Mouse (Mus musculus) CH12.LX (cell line): ENCODE measurements at regions not wholly inside any gene's neighbourhood (a gene's known extent, or its start where the extent isn't known, plus 50 kb on each side); places are given as distances from the start of the nearest gene placed in this dataset.

Source experiments
- DNase-seq: peaks from one replicate; pipeline ENCODE4 v3.0.0-alpha.2; 2013; ENCODE audit errors: extremely low read depth
- H3K27ac ChIP-seq: 2 replicates; pipeline ENCODE4 v1.5.1; 2012; ENCODE audit warnings: low read depth, mild to moderate bottlenecking, control low read depth, moderate library complexity; ENCODE audit not compliant: insufficient read depth
- H3K27me3 ChIP-seq: replicated peaks from 2 replicates; pipeline ENCODE3; 2012; ENCODE audit warnings: inconsistent platforms
- H3K36me3 ChIP-seq, 2 experiments: replicated peaks in 1 of 2; 2 replicates each; pipeline versions ENCODE3 to v1.6.1; 2012; ENCODE audit warnings: inconsistent platforms in 1 of 2, low read length in 1 of 2, mild to moderate bottlenecking in 1 of 2, mixed read lengths in 1 of 2, moderate library complexity in 1 of 2; ENCODE audit not compliant: control insufficient read depth in 1 of 2, insufficient read depth in 1 of 2
- H3K4me1 ChIP-seq, 2 experiments: 2 replicates each; pipeline ENCODE4 v1.6.1; 2012; ENCODE audit warnings: inconsistent platforms in 1 of 2, moderate library complexity in 1 of 2; ENCODE audit not compliant: insufficient read depth in 2 of 2, control insufficient read depth in 1 of 2
- H3K4me2 ChIP-seq: 2 replicates; pipeline ENCODE4 v1.6.1; 2012; ENCODE audit warnings: low read depth, mild to moderate bottlenecking, control low read depth; ENCODE audit not compliant: poor library complexity, insufficient read depth, severe bottlenecking
- H3K4me3 ChIP-seq, 3 experiments: fragments of 150-350 bp in 1 of 3; sonication (generic) in 1 of 3; replicated peaks in 1 of 3; 2 replicates each; pipeline versions ENCODE3 to v1.5.1; 2011 to 2012; ENCODE audit warnings: low read depth in 2 of 3, low read length in 2 of 3, mild to moderate bottlenecking in 2 of 3, moderate library complexity in 2 of 3, control low read depth in 1 of 3, improper control_type of control experiment in 1 of 3, inconsistent platforms in 1 of 3, mixed read lengths in 1 of 3; ENCODE audit not compliant: poor library complexity in 1 of 3
- H3K79me2 ChIP-seq: replicated peaks from 2 replicates; pipeline ENCODE4 v1.6.1; 2012; ENCODE audit warnings: mild to moderate bottlenecking, moderate library complexity; ENCODE audit not compliant: control insufficient read depth, poor library complexity, insufficient read depth, severe bottlenecking; ENCODE audit errors: extremely low read depth
- H3K9ac ChIP-seq: 2 replicates; pipeline ENCODE4 v1.6.1; 2012; ENCODE audit warnings: low read depth, mild to moderate bottlenecking, control low read depth, moderate library complexity; ENCODE audit not compliant: insufficient read depth
- H3K9me3 ChIP-seq: replicated peaks from 2 replicates; pipeline ENCODE3; 2012; ENCODE audit warnings: low read length, inconsistent platforms, mixed read lengths
- BHLHE40 ChIP-seq: IDR thresholded peaks from 2 replicates; pipeline ENCODE4 v1.6.1; 2011; ENCODE audit warnings: mild to moderate bottlenecking, low read depth, low read length, improper control_type of control experiment
- CHD1 ChIP-seq: IDR thresholded peaks from 2 replicates; pipeline ENCODE4 v1.6.1; 2012; ENCODE audit warnings: low read depth, low read length, improper control_type of control experiment, inconsistent platforms
- CTCF ChIP-seq, 2 experiments: IDR thresholded peaks in 1 of 2; conservative IDR thresholded peaks in 1 of 2; 2 replicates each; pipeline ENCODE4 v1.5.1; 2011 to 2012; ENCODE audit warnings: low read depth in 2 of 2, low read length in 2 of 2, improper control_type of control experiment in 1 of 2, inconsistent platforms in 1 of 2, mild to moderate bottlenecking in 1 of 2, moderate library complexity in 1 of 2
- E2F4 ChIP-seq: IDR thresholded peaks from 2 replicates; pipeline ENCODE4 v1.6.1; 2011; ENCODE audit warnings: low read depth, low read length, improper control_type of control experiment; ENCODE audit not compliant: insufficient replicate concordance
- EP300 ChIP-seq: IDR thresholded peaks from 2 replicates; pipeline ENCODE4 v1.6.1; 2011; ENCODE audit warnings: low read length, improper control_type of control experiment
- ETS1 ChIP-seq: conservative IDR thresholded peaks from 2 replicates; pipeline ENCODE4 v1.6.1; 2012; ENCODE audit warnings: low read depth, mild to moderate bottlenecking, inconsistent platforms, low read length, improper control_type of control experiment, moderate library complexity
- GABPA ChIP-seq: IDR thresholded peaks from 2 replicates; pipeline ENCODE4 v1.6.1; 2012; ENCODE audit warnings: low read depth, low read length, improper control_type of control experiment, inconsistent platforms; ENCODE audit not compliant: insufficient replicate concordance
- HCFC1 ChIP-seq: IDR thresholded peaks from 2 replicates; pipeline ENCODE4 v1.6.1; 2012; ENCODE audit warnings: low read depth, mild to moderate bottlenecking, inconsistent platforms, low read length, improper control_type of control experiment
- IRF4 ChIP-seq: IDR thresholded peaks from 2 replicates; pipeline ENCODE4 v1.6.1; 2014; ENCODE audit warnings: low read depth, mild to moderate bottlenecking, inconsistent platforms, low read length, improper control_type of control experiment
- JUN ChIP-seq: IDR thresholded peaks from 2 replicates; pipeline ENCODE4 v1.6.1; 2011; ENCODE audit warnings: low read depth, mild to moderate bottlenecking, low read length, improper control_type of control experiment, moderate library complexity; ENCODE audit not compliant: insufficient read depth
- KAT2A ChIP-seq: IDR thresholded peaks from 2 replicates; pipeline ENCODE4 v1.6.1; 2012; ENCODE audit warnings: low read length, improper control_type of control experiment, inconsistent platforms; ENCODE audit not compliant: insufficient replicate concordance
- MAFK ChIP-seq: IDR thresholded peaks from 2 replicates; pipeline ENCODE4 v1.6.1; 2011; ENCODE audit warnings: low read length, improper control_type of control experiment; ENCODE audit not compliant: insufficient replicate concordance
- MAZ ChIP-seq: IDR thresholded peaks from 2 replicates; pipeline ENCODE4 v1.6.1; 2012; ENCODE audit warnings: low read depth, mild to moderate bottlenecking, inconsistent platforms, low read length, improper control_type of control experiment, moderate library complexity
- MEF2A ChIP-seq: IDR thresholded peaks from 2 replicates; pipeline ENCODE4 v1.6.1; 2014; ENCODE audit warnings: low read depth, mild to moderate bottlenecking, inconsistent platforms, low read length, improper control_type of control experiment, borderline replicate concordance
- MXI1 ChIP-seq: IDR thresholded peaks from 2 replicates; pipeline ENCODE4 v1.6.1; 2011; ENCODE audit warnings: mild to moderate bottlenecking, low read depth, low read length, improper control_type of control experiment
- NRF1 ChIP-seq: IDR thresholded peaks from 2 replicates; pipeline ENCODE4 v1.6.1; 2014; ENCODE audit warnings: low read depth, mild to moderate bottlenecking, inconsistent platforms, low read length, improper control_type of control experiment, moderate library complexity
- PAX5 ChIP-seq: IDR thresholded peaks from 2 replicates; pipeline ENCODE4 v1.6.1; 2012; ENCODE audit warnings: low read length, inconsistent platforms, mixed read lengths
- POLR2A ChIP-seq: IDR thresholded peaks from 2 replicates; pipeline ENCODE4 v1.6.1; 2011; ENCODE audit warnings: low read depth, mild to moderate bottlenecking, improper control_type of control experiment, low read length
- POLR2AphosphoS2 ChIP-seq: IDR thresholded peaks from 2 replicates; pipeline ENCODE4 v1.6.1; 2011; ENCODE audit warnings: low read depth, low read length, improper control_type of control experiment
- RAD21 ChIP-seq: IDR thresholded peaks from 2 replicates; pipeline ENCODE4 v1.6.1; 2011; ENCODE audit warnings: low read depth, mild to moderate bottlenecking, low read length, improper control_type of control experiment, moderate library complexity
- RCOR1 ChIP-seq: conservative IDR thresholded peaks from 2 replicates; pipeline ENCODE4 v1.6.1; 2012; ENCODE audit warnings: low read depth, mild to moderate bottlenecking, inconsistent platforms, low read length, improper control_type of control experiment
- SMC3 ChIP-seq: IDR thresholded peaks from 2 replicates; pipeline ENCODE4 v1.6.1; 2011; ENCODE audit warnings: low read depth, low read length, improper control_type of control experiment
- TBP ChIP-seq: conservative IDR thresholded peaks from 2 replicates; pipeline ENCODE4 v1.6.1; 2011; ENCODE audit warnings: low read depth, low read length, improper control_type of control experiment
- TCF12 ChIP-seq: IDR thresholded peaks from 2 replicates; pipeline ENCODE4 v1.6.1; 2014; ENCODE audit warnings: low read depth, mild to moderate bottlenecking, inconsistent platforms, low read length, improper control_type of control experiment
- UBTF ChIP-seq: IDR thresholded peaks from 2 replicates; pipeline ENCODE4 v1.6.1; 2012; ENCODE audit warnings: low read depth, mild to moderate bottlenecking, inconsistent platforms, low read length, improper control_type of control experiment, moderate library complexity
- USF2 ChIP-seq: conservative IDR thresholded peaks from 2 replicates; pipeline ENCODE4 v1.6.1; 2011; ENCODE audit warnings: low read depth, low read length, improper control_type of control experiment
- ZC3H11A ChIP-seq: IDR thresholded peaks from 2 replicates; pipeline ENCODE4 v1.6.1; 2012; ENCODE audit warnings: low read depth, mild to moderate bottlenecking, inconsistent platforms, low read length, improper control_type of control experiment
- ZNF384 ChIP-seq: IDR thresholded peaks from 2 replicates; pipeline ENCODE4 v1.6.1; 2012; ENCODE audit warnings: low read depth, low read length, improper control_type of control experiment, inconsistent platforms
- dilution Hi-C: fragments of 300-500 bp; cut with MboI; formaldehyde crosslinking; loops from 2 replicates; pipeline ENCODE4 v1.14.3; 2020; ENCODE audit warnings: low sequenced_read_pairs; ENCODE audit not compliant: extremely low pct_unique_long_range_greater_than_20kb, extremely low pct_ligation_motif_present
- in situ Hi-C: fragments of 300-500 bp; cut with MboI; formaldehyde crosslinking; loops from 3 replicates; pipeline ENCODE4 v1.14.3; 2019; ENCODE audit warnings: low sequenced_read_pairs, low pct_ligation_motif_present, low pct_unique_long_range_greater_than_20kb, mixed read lengths

DNA sequence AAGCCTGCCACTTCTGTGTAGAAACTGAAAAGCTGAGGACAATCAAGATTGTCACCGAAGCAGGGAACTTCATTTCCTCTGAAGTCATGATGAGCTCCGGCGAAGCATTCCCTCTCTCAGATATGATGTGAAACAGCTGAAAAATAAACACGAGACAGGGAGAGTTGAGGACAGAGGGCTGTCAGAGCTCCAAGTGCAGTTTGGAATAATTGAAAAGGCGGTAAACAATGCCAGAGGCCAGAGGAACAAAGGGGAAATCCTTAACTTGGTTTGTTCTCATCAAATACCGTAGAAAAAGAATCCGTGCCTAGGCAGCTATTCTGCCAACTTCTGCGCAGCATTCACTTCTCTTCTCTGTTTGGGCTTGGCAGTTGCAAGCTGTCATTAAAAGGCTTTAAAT lies 102.4 kb upstream of the Rmdn2 start:
- dilution Hi-C loops: no loop called here
- Histone ChIP-seq H3K4me1 (0 out of 4 replicates have a peak, but pooled peaks cover 0 to 6% of the 10 kb centered on the region in 2 experiments), H3K9ac (no peak overlapping the region), H3K27me3 (no peaks in the 10 kb centered on the region), H3K79me2 (no peaks in the 10 kb centered on the region), H3K36me3 (no peaks in the 10 kb centered on the region), H3K4me3 (no peak overlapping the region), H3K27ac (no peak overlapping the region), H3K9me3 (no peaks in the 10 kb centered on the region), H3K4me2 (no peak overlapping the region)
- DNase-seq: no peak
- TF ChIP-seq JUN (no peak), MAFK (no peak), POLR2A (no peak), ETS1 (no peak), CTCF (conservative IDR thresholded peaks at IDR 0.05 in 1 of 2, IDR thresholded peaks at IDR 0.05 in 1 of 2; ENCODE audit: low read depth in 2 of 2, low read length in 2 of 2) (no peak), ZC3H11A (no peak), CHD1 (no peak), E2F4 (no peak), PAX5 (no peak), POLR2AphosphoS2 (no peak), TCF12 (no peak), MAZ (no peak), MXI1 (no peak), ZNF384 (no peak), SMC3 (no peak), BHLHE40 (no peak), USF2 (no peak), NRF1 (no peak), KAT2A (no peak), RCOR1 (no peak)
- in situ Hi-C loops: no loop called here

GRCm38 (mm10) chr17:79509957-79510710 lies 101.5 kb upstream of the Rmdn2 start:
- in situ Hi-C loops: no loop called here

More at GRCm38 (mm10) chr17:79509957-79510710, 101.5 kb upstream of the Rmdn2 start:
- H3K4me3 ChIP-seq: no peak overlapping the region
- no peak overlapping the region for H3K9ac ChIP-seq
- TF ChIP-seq IRF4 (no peak), MEF2A (no peak), ETS1 (no peak), POLR2AphosphoS2 (no peak), NRF1 (no peak), RAD21 (no peak), UBTF (no peak), EP300 (no peak), GABPA (no peak), SMC3 (no peak), HCFC1 (no peak), POLR2A (no peak), E2F4 (no peak), MAZ (no peak), CTCF (conservative IDR thresholded peaks at IDR 0.05 in 1 of 2, IDR thresholded peaks at IDR 0.05 in 1 of 2; ENCODE audit: low read depth in 2 of 2, low read length in 2 of 2) (no peak), TBP (no peak), MXI1 (no peak), RCOR1 (no peak), ZNF384 (no peak)
- no peak for DNase-seq
- H3K79me2 ChIP-seq: no peaks in the 10 kb centered on the region
- no peaks in the 10 kb centered on the region for H3K27me3 ChIP-seq
- no peaks in the 10 kb centered on the region for H3K9me3 ChIP-seq
- dilution Hi-C loops: no loop called here
- 0 out of 4 replicates have a peak, but pooled peaks cover 0 to 6% of the 10 kb centered on the region in 2 experiments for H3K4me1 ChIP-seq
- H3K36me3 ChIP-seq: no peaks in the 10 kb centered on the region
- H3K4me2 ChIP-seq: no peak overlapping the region
- no peak overlapping the region for H3K27ac ChIP-seq
